Mouse (Mus musculus) embryonic fibroblast, embryonic 13.5 days (primary cell): ENCODE data around the gene Dlg2.

Experiments
- CTCF ChIP-seq: IDR thresholded peaks from 2 replicates; pipeline ENCODE4 v1.5.1; 2011; ENCODE audit warnings: mild to moderate bottlenecking, control low read depth, low read length, moderate library complexity, borderline replicate concordance; ENCODE audit not compliant: insufficient read depth
- POLR2A ChIP-seq: IDR thresholded peaks from 2 replicates; pipeline ENCODE4 v1.6.1; 2011; ENCODE audit warnings: low read depth, mild to moderate bottlenecking, control low read depth, low read length, moderate library complexity

DNA sequence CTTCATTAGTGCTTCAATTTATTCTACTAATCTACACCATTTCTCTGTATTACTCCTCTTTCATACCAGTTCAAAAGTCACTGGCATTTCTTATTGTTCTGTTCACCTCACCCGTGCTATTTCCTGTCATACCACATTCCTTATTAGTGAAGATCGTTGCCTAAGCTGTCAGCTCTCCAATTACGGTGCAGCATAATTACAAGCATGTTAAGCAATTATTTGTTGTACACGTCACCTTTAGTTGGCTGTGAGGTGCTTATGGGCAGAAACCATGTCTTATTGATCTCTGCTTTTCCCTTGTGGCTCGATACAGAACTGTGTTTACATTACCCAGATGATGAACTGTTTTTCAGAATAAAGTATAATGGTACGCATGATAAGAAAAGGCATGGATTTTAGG, 174.7 kb downstream of the Dlg2 start:
- no peak for TF ChIP-seq CTCF
- TF ChIP-seq POLR2A = no peak
